Mouse (Mus musculus) C2C12 (cell line): Measurements from ENCODE around the gene Sars2.
A peak's percentile ranks its signal among the peaks of the same experiment; 100 is the strongest.

Experiments used
- CTCF ChIP-seq: IDR thresholded peaks from one replicate; pipeline ENCODE4 v1.5.1; 2011; ENCODE audit not compliant: control insufficient read depth, insufficient read depth, insufficient read length
- MAX ChIP-seq: IDR thresholded peaks from one replicate; pipeline ENCODE4 v1.6.1; 2011; ENCODE audit warnings: mild to moderate bottlenecking, control low read depth

- TF ChIP-seq CTCF (peak; percentile 83), MAX (no peak)
These were observed at the start of gene Sars2, which contains the start of gene Mrps12 for GRCm38 (mm10) chr7:28741709-28742438.
